Mouse (Mus musculus) hindbrain, embryonic 10.5 days (tissue): ENCODE data around the gene Runx2. TPM values are rescaled to one million over a fixed set of nuclear protein-coding genes. Genes with fewer than 3 reads are reported as not detected.

Experiments
- DNase-seq: peaks from one replicate; pipeline ENCODE4 v3.0.0-alpha.2; 2017; ENCODE audit warnings: low spot score
- H3K27ac ChIP-seq: fragments of 300-500 bp; sonication (generic); 2 replicates; pipeline ENCODE4 v1.5.1; 2016; ENCODE audit warnings: mild to moderate bottlenecking, moderate library complexity
- H3K27me3 ChIP-seq: fragments of 300-500 bp; sonication (generic); 2 replicates; pipeline ENCODE4 v1.6.1; 2016; ENCODE audit warnings: mild to moderate bottlenecking; ENCODE audit not compliant: poor library complexity, insufficient read depth, severe bottlenecking
- H3K36me3 ChIP-seq: fragments of 300-500 bp; sonication (generic); 2 replicates; pipeline ENCODE4 v1.6.1; 2016; ENCODE audit warnings: mild to moderate bottlenecking, moderate library complexity
- H3K4me1 ChIP-seq: fragments of 300-500 bp; sonication (generic); replicated peaks from 2 replicates; pipeline ENCODE4 v1.6.1; 2016; ENCODE audit warnings: mild to moderate bottlenecking
- H3K4me3 ChIP-seq: fragments of 300-500 bp; sonication (generic); 2 replicates; pipeline ENCODE4 v1.5.1; 2016; ENCODE audit warnings: mild to moderate bottlenecking, moderate library complexity
- H3K9me3 ChIP-seq: fragments of 300-500 bp; sonication (generic); 2 replicates; pipeline ENCODE4 v1.6.1; 2016; ENCODE audit warnings: mild to moderate bottlenecking, moderate library complexity
- WGBS: fragments of 180-500 bp; shearing (Covaris S2); methylation state at CpG from one replicate; pipeline ENCODE4 v1.1.7; 2016; 5-methylcytosine and 5-hydroxymethylcytosine counted together
- polyA plus RNA-seq: library from polyadenylated mRNA; unstranded; fragments of >200 nt; fragmentation: Nextera tagmentation; extraction: Ambion mirVana; gene quantifications from 2 replicates; pipeline ENCODE4 v1.2.1, GENCODE M21; 2016

Gene Runx2
- polyA plus RNA-seq, 1 experiment from 2014 or later, result 0.52 TPM

DNA sequence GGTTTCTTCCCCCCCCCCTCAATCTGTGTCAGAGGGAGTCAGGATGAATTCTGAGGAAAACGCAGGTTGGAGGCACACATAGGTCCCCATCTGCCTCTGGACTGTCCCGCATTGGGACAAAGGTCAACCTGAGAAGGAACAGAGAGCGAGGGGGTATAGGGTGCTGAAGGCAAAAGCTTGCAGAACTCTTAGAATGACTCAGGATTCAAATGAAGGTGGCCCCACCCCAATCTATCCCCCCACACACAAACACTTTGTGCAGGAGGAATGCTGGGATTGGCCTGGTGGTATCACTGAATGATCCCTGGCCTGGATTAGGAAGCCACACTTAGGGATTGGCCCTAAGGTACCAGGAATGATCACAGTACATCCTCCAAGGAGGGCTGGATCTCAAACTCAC is 208.8 kb downstream of the Runx2 start:
- DNase-seq, result no peak
- Histone ChIP-seq H3K4me3 (no peak overlapping the region), H3K4me1 (no peaks in the 10 kb centered on the region), H3K36me3 (no peaks in the 10 kb centered on the region), H3K27me3 (no peaks in the 10 kb centered on the region), H3K9me3 (no peaks in the 10 kb centered on the region), H3K27ac (no peak overlapping the region)
- 88% methylated on average over 3 of the region's 3 CpGs for WGBS

DNA sequence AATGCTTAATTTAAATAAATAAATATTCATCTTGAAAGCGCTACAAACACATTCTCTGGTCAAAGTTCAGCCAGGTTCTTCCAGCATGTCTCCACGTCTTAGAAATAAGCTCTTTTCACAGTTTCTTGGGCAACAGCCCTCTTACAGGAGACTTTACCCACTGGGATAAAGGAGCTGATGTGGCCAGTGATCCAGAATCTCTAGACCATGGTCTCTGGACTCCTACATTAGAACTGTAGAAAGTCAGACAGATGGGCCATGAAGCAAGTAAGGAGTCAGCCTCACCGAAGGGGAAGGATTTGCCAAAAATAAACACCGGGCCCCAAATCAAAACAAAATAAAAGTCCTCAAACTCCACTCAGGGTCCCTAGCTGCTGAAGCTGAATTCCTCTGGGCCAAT is 211.4 kb downstream of the Runx2 start:
- H3K4me3 ChIP-seq, result no peak overlapping the region
- no peaks in the 10 kb centered on the region for H3K9me3 ChIP-seq
- 73% methylated on average over 4 of the region's 4 CpGs for WGBS
- H3K36me3 ChIP-seq, result no peaks in the 10 kb centered on the region
- no peak for DNase-seq
- H3K4me1 ChIP-seq, result peaks cover 2% of the 10 kb centered on the region; the same call in 1 of the 2 replicates
- no peaks in the 10 kb centered on the region for H3K27me3 ChIP-seq
- no peak overlapping the region for H3K27ac ChIP-seq

DNA sequence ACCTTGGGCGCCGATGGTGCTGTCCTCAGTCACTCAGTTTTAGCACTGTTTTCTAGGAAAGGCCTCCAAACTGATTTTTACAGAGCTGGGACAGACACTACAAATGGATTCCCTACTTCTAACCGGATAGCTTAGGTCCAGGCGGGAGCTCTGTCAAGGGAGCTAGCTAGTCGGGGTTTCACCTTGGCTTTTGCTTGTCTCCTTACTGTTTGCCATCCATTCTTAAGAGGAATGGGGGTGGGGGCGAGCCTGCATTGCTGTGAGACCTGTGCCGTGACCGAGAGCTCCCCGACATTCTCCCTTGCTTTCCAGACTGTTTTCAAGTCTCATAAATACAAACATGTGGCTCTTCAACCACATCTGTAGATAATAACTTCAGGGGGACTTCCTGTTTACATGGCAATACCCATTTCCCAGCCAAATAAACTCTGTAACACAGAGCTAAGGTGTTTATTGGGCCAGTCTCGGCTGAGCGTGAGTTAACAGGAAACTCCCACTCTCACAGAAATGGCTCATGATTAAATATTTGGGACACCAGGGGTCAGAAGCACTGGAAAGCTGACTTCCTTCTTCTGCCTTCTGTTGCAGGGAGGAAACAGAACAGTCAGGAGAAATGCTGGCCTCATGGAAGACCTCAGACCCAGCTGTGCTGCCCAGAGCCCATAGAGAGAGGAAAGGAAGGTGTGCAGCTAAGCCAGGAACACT is 213.1 kb downstream of the Runx2 start:
- WGBS, result 86% methylated on average over 11 of the region's 11 CpGs
- Histone ChIP-seq H3K27me3 (no peaks in the 10 kb centered on the region), H3K36me3 (no peaks in the 10 kb centered on the region), H3K27ac (no peak overlapping the region), H3K9me3 (no peaks in the 10 kb centered on the region), H3K4me1 (peaks cover 6% of the 10 kb centered on the region), H3K4me3 (no peak overlapping the region)
- DNase-seq, result no peak

DNA sequence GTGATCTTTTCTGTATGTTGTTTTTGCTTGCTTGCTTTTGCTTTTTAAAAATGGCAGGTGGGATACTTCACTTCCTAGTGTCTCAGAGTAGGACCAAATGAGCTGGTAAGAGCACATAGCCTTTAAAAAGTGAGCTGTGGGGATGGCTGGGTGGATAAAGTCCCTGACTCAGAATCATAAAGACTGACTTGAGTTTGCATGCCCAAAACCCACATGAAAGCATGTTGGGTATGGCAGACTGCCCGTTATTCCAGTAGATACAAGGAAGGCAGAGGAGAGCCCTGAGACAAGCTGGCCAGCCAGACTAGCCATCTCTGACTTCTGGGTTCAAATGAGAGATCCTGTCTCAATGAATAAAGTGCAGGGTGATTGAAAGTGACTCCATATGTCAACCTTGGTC is 214.7 kb downstream of the Runx2 start:
- Histone ChIP-seq H3K27ac (no peak overlapping the region), H3K4me3 (no peak overlapping the region), H3K36me3 (no peaks in the 10 kb centered on the region), H3K4me1 (peaks cover 6% of the 10 kb centered on the region), H3K9me3 (no peaks in the 10 kb centered on the region), H3K27me3 (no peaks in the 10 kb centered on the region)
- no peak for DNase-seq
- 90% methylated on average over 1 of the region's 1 CpGs for WGBS

DNA sequence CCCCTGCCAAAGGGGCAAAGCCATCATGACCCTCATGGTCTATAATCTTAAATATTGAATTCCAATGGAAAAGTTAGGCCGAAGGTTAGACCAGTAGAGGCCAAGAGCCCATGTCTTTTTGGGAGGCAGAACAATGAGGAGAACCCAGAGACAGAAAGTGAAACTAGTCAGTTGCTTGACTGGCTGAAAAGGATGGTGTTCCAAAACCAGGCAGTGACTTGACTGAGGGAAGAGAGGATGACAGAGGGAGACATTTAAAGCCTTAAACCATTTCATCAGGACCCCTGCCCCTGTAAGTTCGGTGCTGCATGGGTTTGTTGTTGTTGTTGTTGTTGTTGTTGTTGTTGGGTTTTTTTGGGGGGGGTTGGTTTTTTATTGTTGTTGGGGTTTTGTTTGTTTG is 215.5 kb downstream of the Runx2 start:
- no peak for DNase-seq
- Histone ChIP-seq H3K4me3 (no peak overlapping the region), H3K9me3 (no peaks in the 10 kb centered on the region), H3K36me3 (no peaks in the 10 kb centered on the region), H3K4me1 (peaks cover 6% of the 10 kb centered on the region), H3K27ac (no peak overlapping the region), H3K27me3 (no peaks in the 10 kb centered on the region)
- 88% methylated on average over 2 of the region's 2 CpGs for WGBS

DNA sequence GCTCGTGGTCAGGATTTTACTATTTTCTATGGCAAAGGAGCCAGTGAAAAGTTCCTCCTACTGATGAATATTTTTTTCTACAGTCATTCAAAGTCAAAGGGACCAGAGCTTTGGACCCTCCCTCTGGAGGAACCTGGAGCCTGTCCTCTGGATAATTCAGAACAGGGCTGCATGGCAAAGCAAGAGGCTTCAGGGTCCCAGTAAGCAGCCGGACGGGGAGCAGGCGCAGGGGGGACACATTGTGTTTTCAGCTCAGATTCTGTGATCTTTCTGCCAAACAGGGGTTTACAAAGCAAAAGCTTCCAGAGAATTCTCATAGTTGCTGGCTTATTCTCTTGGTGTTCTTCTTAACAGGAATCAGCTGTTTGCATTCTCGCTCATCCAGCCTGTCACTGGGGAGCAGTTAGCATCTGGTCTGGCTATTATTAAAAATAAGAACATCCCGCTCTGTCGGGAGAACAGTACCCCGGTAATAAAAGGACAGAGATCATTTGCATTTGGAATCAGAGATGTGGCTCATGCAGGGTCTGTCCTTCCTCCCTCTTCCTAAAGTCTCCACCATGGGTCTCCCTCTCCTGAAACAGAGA is 216.6 kb downstream of the Runx2 start:
- no peak overlapping the region for H3K27ac ChIP-seq
- no peak overlapping the region for H3K4me3 ChIP-seq
- peaks cover 6% of the 10 kb centered on the region for H3K4me1 ChIP-seq
- DNase-seq, result no peak
- H3K36me3 ChIP-seq, result no peaks in the 10 kb centered on the region
- H3K27me3 ChIP-seq, result no peaks in the 10 kb centered on the region
- no peaks in the 10 kb centered on the region for H3K9me3 ChIP-seq
- WGBS, result 67% methylated on average over 8 of the region's 8 CpGs

DNA sequence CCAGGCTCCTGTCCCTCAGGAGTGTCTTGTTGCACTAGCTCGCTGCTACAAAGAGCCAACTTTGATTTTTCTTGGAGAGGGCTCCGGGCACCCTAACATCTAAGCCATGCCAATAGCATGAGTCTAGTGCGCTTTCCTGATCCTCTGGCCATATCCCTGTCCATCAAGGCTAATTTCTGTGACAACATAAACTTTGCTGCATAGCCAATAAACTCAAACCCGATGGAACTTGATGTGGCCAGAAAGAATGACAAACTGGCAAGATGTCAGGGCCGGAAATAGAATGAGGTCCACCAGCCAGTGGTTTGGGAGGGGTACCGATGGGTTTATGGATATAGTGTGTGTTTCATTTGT is 221.9 kb downstream of the Runx2 start:
- WGBS, result 94% methylated on average over 6 of the region's 6 CpGs
- Histone ChIP-seq H3K4me3 (no peak overlapping the region), H3K27ac (no peak overlapping the region), H3K4me1 (peaks cover 12% of the 10 kb centered on the region), H3K36me3 (no peaks in the 10 kb centered on the region), H3K9me3 (no peaks in the 10 kb centered on the region), H3K27me3 (no peaks in the 10 kb centered on the region)
- no peak for DNase-seq

DNA sequence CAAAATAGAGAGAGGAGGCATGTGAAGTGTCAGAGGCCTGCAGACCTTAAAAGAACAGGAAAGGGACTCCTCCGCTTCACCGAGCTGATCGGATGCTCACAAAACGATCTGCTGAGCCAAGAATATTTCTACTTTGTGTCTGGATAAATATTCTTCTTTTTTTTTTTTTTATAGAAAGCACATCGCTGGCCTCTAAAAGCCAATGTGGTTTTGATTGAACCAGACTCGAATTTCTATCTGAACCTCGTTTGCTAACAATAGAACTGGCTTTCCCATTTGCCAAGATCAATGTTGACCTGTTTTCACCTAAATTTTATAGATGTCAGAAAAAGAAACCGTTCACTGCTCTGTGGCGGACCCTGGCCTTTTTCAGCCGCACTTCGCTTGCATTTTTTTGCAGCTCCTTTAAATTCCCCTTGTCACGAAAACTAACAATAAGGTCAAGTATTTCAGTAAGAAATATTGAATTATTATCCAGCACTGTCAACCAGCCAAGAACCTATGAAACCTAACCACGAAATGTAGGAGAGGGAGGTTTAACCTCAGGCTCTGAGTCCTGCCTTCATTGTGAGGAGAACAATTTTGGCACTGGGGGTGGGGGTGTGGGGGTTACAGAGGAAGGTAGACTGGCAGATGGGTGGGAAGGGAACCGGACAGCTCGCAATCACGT is 222.4 kb downstream of the Runx2 start:
- DNase-seq, result no peak
- Histone ChIP-seq H3K4me3 (no peak overlapping the region), H3K9me3 (no peaks in the 10 kb centered on the region), H3K36me3 (no peaks in the 10 kb centered on the region), H3K27me3 (no peaks in the 10 kb centered on the region), H3K4me1 (peaks cover 15% of the 10 kb centered on the region), H3K27ac (no peak overlapping the region)
- 88% methylated on average over 16 of the region's 16 CpGs for WGBS

DNA sequence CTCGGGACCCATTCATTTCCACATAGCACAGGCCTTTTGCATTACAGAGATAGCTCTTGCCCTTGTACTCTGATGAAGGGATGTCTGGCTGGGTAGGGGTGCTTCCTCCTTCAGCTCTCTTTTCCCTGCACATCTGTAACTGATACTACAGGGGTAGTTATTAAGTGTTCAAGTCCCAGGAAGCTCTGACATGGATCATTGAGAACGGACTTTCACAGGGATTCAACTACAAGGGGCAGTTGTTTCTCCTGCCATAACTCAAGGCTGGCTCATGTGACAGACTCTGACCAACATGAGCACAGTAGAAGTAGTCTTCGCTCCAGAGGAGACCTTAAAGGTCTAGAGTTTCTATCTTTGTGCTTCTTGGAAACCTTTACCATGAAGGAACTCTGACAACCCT is 226.1 kb downstream of the Runx2 start:
- 54% methylated on average over 3 of the region's 3 CpGs for WGBS
- no peak for DNase-seq

DNA sequence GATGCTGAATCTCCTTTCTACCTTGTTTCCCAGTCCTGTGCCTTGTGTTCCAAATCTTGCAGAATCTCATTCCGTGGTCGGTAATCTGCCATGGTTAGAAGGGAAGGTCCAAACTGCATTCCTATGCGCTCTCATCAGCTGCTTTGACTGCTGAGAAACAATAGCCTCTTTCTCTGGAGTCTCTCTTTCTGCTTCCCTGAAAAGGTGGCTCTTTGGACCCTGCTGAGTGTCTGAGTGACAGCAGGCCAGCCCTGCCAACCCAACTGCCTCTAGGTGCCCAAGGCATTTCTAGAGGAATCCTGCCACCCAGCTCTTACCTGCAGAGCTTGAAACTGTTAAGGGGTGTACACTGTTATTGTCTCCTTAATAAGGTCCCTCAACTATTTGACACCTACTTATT is 226.6 kb downstream of the Runx2 start:
- Histone ChIP-seq H3K9me3 (no peaks in the 10 kb centered on the region), H3K4me3 (no peak overlapping the region), H3K27me3 (no peaks in the 10 kb centered on the region), H3K36me3 (no peaks in the 10 kb centered on the region), H3K4me1 (peaks cover 15% of the 10 kb centered on the region), H3K27ac (no peak overlapping the region)
- 11% methylated on average over 3 of the region's 3 CpGs for WGBS
- peak; percentile 15 for DNase-seq

More for the DNA sequence above, 226.1 kb downstream of the Runx2 start:
- Histone ChIP-seq H3K27me3 (no peaks in the 10 kb centered on the region), H3K4me3 (no peak overlapping the region), H3K9me3 (no peaks in the 10 kb centered on the region), H3K27ac (no peak overlapping the region), H3K4me1 (peaks cover 15% of the 10 kb centered on the region), H3K36me3 (no peaks in the 10 kb centered on the region)

DNA sequence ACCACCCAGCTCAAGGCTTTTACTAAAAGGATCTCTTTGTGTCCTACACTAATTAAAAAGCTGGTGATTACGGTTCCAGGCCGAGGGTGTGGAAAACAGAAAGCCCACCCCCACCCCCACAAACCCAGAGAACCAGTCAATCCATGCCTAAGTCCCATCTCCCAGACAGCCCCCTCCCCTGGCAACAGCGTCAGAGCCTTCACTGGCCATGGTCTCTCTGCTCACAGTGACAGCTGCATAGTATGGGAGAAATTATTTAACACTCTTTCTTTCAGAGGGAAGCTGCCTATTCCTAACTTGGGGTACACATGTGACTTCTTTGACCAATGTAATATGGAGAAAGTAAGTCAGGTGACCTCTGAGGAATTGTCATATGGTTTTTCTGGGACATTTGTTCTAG is 228.4 kb downstream of the Runx2 start:
- no peaks in the 10 kb centered on the region for H3K27me3 ChIP-seq
- no peaks in the 10 kb centered on the region for H3K9me3 ChIP-seq
- no peaks in the 10 kb centered on the region for H3K36me3 ChIP-seq
- peaks cover 15% of the 10 kb centered on the region for H3K4me1 ChIP-seq
- H3K4me3 ChIP-seq, result no peak overlapping the region
- WGBS, result 75% methylated on average over 3 of the region's 3 CpGs
- no peak for DNase-seq
- H3K27ac ChIP-seq, result no peak overlapping the region

DNA sequence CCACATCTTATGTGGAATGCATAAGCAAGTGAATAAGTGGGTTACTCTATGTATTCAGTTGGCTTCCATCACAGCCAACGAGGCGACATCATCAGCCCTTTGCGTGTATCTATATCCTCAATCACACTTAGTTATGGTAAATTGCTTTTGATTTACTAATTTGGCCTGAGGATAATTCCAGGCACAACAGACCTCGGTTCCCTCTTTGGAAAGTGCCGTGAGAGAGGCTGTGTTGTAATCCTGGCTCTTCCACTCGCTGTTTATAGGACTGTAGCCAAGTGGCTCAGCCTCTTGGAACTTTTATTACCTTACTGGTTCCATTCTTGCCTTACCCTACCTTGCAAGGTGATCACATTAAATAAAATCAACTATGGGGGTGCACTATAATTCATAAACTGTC is 229.8 kb downstream of the Runx2 start:
- H3K36me3 ChIP-seq, result no peaks in the 10 kb centered on the region
- H3K4me3 ChIP-seq, result no peak overlapping the region
- WGBS, result 90% methylated on average over 6 of the region's 6 CpGs
- DNase-seq, result no peak
- H3K4me1 ChIP-seq, result peaks cover 15% of the 10 kb centered on the region
- no peak overlapping the region for H3K27ac ChIP-seq
- H3K9me3 ChIP-seq, result no peaks in the 10 kb centered on the region
- H3K27me3 ChIP-seq, result no peaks in the 10 kb centered on the region

DNA sequence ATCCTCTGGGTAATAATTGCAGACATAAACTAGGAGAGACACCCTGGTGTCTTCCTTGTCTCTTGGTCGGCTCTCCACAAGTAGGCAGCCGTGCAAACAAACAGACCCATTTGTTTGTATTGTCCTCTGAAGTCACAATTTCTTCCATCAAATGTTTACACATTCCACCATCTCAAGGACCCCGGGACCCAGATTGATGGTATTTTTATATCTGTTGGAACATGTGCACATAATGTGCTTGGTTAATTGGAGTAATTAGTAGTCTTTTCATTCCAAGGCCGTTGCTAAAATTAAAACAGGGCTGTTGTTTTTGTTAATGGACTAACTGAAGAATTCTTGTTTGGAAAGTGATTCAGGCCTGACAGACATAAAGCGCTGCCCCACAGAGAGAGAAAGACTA is 236.8 kb downstream of the Runx2 start:
- no peak overlapping the region for H3K4me3 ChIP-seq
- H3K27ac ChIP-seq, result no peak overlapping the region
- H3K4me1 ChIP-seq, result no peaks in the 10 kb centered on the region
- H3K36me3 ChIP-seq, result no peaks in the 10 kb centered on the region
- no peak for DNase-seq
- no peaks in the 10 kb centered on the region for H3K9me3 ChIP-seq
- H3K27me3 ChIP-seq, result no peaks in the 10 kb centered on the region
- WGBS, result 63% methylated on average over 5 of the region's 5 CpGs
